Mouse (Mus musculus): Measurements from ENCODE around the gene Sgpp2.

Sgpp2 gene

DNA sequence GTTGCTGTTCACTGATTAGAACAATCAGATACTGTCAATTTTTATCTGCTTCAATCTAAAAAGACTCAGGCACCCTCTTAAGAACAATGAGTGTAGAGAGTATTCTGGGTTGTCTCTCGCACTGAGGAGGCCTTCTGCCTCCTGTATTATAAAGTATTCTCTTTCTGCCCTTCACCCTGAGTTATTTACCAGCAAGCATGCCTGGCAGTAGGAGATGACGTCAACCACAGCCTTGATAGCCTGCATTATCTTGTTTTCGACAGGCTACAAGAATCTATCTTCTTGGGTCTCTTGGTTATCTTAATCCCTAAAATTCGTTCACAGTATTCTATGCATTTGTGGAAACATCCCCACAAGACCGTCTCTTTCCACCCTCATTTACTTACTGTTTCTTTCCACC is 29.8 kb downstream of the Sgpp2 start:
- no peak for DNase-seq

- no peak for DNase-seq
These were observed 30.4 kb downstream of the Sgpp2 start for GRCm38 (mm10) chr1:78340584-78340983.

- no peak for DNase-seq
These were observed 37.2 kb downstream of the Sgpp2 start for GRCm38 (mm10) chr1:78347317-78347806.

- no peak for DNase-seq
These were observed 39.1 kb downstream of the Sgpp2 start for GRCm38 (mm10) chr1:78349219-78349618.

GRCm38 (mm10) chr1:78353254-78353653 is 43.1 kb downstream of the Sgpp2 start:
- no peak for DNase-seq

GRCm38 (mm10) chr1:78355123-78355522 is 45.0 kb downstream of the Sgpp2 start:
- DNase-seq: peak; percentile 63 to 81

- no peak for DNase-seq
These were observed 47.3 kb downstream of the Sgpp2 start for GRCm38 (mm10) chr1:78357415-78357814.

DNA sequence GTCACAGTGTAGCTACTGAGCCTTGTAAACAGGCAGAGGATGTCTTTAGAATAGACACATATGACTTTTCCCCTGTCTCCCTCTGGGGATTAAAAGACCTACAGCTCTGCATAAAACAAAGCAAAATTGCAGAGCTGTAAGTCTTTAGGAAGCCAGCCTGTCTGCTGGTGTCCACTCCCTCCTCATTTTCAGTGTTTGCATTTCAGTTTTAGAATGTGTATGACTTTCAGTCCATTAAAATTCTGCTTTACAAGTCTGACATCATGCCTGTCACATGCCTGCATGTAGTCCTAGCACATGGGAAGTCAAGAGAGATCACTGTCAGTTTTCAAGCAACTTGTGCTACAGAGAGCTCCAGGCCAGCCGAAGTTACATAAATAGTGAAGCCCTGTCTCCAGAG is 47.7 kb downstream of the Sgpp2 start:
- no peak for DNase-seq

DNA sequence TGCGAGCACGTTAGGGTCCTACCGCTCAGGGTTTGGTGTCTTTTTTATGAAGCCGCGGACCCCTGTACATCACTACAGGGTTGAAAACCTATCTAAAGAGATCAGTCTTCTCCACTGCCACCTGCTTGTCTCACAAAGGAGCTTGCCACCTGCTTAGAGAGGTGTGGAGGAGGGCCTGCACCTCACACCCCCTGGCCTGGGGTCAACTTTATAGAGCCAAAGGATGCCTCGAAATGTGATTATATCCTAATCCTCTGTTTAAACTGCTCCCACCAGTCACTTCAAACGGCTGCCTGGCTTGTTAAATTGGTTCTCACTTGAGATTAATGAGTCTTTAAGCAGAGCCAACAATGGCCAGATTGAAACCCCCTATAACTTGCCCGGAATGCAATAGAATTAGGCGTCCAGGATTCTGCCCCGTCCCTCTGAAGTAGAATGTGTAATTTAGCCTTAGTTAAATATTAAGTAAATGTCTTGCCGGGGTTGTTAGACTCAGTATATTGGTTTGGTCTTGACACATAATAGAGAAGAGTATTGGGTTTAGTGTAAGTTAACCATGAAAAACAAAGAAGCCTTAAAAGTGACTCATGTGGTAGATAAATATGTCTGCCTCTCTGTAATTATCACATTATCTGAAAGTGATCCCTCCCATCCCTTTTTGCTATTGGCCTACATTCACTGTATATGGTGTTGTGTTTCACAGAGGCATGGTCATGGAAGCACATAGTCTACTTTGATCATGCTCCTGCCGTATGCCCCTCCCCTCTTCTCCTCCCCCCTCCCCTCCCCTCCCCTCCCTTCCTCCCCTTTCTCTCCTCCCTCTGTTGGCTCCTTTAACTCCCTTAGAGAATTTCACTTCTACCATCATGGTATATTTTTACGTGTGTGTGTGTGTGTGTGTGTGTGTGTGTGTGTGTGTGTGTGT is 54.1 kb downstream of the Sgpp2 start:
- no peak for DNase-seq

- no peak for DNase-seq
These were observed 57.7 kb downstream of the Sgpp2 start for GRCm38 (mm10) chr1:78367806-78368205.

DNA sequence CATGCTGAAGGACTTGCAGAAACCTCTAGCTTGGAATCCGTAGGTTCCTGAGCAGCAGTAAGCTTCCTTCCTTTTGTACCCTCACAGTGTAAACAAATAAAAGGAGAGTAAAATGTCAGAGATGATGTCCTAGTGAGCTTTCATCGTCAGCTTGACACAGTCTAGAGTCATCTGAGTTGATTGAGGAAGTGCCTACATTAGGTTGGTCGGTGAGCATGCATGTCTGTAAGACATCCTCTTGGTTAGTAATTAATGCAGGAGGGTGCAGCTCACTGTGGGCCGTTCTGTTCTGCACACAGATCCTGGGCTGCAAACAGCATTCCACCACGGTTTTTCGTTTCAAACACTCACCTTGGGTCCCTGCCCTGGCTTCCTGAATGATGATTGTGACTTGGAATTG is 60.0 kb downstream of the Sgpp2 start:
- no peak for DNase-seq

DNA sequence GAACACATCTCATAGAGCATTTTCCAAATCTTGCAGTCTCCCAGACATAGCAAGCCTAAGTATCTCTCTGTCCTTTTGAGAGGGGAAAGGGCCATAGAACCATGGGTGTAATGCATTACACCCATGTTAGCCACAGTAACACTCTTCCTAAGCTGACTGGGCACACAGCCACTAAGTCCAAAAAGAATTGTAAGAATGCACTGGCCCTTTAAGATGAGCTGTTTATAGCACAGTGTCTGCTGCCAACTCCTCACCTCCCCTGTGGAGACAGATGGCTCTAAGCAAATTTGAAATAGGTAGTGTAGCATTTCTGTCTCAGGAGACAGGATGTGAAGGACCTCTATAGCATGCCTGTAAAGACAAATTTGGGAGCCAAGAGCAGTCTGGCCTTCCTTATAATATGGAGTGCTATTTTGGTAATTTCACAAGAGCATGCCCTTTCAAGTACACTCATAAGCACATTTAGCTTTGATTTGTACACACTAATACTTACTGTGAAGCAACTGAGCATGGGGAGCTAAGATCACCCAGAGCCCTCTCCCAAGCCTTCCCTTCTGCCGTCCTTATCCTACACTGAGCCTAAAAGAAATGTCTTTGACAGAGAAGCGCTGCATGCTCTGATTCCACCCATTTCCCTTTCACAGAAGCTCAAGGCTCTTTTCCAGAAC is 61.6 kb downstream of the Sgpp2 start:
- no peak for DNase-seq

DNA sequence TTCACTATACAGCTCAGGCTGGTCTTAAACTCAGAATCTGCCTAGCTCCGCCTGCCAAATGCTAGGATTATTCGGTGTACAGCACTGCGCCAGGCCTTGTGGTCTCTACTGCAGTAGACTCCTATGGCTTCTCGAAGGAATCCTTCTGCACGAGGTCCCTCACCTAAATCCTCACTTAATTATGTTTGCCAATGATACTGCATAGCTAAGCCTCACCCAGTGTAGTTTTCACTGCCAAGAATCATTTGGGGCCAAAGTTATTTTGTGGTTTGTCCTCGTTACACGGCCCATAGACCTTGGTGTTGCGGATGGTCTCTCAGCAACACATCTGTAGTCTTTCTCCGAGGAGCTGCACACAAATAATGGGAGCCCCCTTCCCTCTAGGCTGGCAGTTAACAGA is 62.2 kb downstream of the Sgpp2 start:
- DNase-seq: no peak

DNA sequence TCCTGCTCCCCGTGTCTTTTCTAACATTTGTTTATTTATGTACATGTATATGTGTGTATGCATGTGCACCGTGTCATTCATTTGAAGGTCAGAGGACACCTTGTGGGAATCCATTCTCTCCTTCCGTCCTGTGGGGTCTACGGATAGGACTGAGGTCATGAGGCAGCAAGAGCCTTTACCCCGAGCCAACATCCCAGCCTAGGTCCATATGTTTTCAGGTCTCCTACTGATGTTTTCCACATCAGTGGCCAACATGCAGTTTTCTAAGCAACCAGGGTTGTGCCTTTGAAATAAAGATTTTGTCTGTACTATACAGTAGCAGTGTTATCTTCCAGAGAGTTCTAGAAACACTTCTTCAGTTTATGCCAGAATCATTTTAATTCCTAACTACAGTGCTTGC is 63.7 kb downstream of the Sgpp2 start:
- DNase-seq: no peak

DNA sequence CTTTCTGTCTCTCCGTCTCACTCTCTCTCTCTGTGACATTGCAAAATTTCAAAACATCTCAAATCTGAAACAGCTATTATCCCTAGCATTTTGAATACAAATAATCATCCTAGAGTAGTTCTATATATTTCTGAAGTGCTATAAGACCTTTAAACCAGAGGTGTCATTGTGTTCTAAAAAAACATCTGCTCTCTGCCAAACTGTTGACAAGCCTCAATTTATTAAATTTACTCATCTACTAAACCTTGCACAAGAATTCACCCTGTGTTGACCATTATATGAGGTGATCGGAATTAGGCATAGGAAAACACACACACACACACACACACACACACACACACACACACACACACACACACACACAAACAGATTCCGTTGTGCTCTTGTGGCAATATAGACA is 64.9 kb downstream of the Sgpp2 start:
- DNase-seq: no peak

- no peak for DNase-seq
These were observed 70.8 kb downstream of the Sgpp2 start for GRCm38 (mm10) chr1:78380950-78381349.

- no peak for DNase-seq
These were observed 77.7 kb downstream of the Sgpp2 start for GRCm38 (mm10) chr1:78387854-78388253.

GRCm38 (mm10) chr1:78388848-78389247 is 78.7 kb downstream of the Sgpp2 start:
- no peak for DNase-seq

- no peak for DNase-seq
These were observed 85.1 kb downstream of the Sgpp2 start for GRCm38 (mm10) chr1:78395191-78395735.

DNA sequence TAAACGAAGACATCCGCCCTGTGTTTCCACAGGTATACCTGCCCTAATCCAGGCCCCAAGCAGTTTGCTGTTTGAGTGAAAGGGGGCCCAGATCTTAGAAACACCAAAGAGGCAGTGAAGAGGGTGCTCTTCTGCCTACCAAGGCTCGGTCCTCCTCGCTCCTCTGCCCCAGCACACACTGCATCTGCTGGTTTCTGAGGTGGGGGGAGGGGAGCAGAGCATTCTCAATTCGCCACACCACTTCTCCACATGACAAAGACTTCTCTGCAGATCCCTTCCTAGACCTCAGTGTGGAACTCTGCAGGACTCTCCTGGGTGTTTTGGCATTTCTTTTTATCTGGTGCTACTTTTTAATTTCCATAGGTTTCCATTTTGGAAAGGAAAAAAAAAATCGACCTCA is 85.6 kb downstream of the Sgpp2 start:
- no peak for DNase-seq

DNA sequence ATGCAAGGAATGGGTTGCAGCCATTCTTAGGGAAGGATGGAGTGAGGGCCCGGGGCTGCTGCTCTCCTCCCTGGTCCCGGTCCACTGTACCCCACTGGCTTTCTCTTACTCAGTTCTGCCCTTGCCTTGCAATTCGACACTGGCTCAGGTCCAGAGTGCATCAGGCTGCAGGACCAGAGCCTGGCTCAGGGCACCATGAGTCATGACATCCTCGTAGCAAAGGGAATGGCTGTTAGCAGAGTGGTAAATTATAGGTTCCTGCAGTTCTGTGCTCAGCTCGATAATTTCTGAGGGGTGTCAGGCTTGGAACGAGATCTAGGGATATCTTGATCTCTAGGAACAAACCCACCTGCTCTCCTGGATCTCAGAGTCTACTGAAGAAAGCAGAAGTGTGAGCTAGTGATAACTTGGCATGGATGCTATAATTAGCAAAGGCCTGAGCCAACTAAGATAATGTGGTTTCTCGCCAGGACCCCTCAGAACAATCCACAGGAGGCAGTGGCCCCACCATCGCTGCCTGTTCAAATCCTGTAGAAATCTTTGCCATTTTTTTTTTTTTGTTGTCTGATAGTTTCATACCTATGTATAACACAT is 86.3 kb downstream of the Sgpp2 start:
- no peak for DNase-seq

DNA sequence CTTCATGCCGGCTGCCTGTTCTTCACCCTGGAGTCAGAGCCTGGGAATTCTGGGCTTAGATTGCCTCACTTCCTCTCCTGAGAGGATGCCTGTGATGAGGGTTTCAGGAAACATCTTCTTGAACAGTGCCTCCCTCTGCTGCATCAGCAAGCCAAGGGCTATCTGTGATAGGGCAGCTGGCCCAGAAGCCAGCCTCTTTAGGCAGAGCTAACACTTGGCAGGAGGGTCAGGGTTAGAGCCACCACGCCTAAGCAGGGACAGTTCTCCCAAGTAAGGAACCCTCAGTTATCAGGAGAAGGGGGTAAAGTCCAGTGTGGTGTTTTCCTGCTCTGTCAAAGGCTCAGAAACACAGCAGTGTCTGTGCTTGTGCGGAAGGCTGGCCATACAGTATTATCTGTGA is 89.6 kb downstream of the Sgpp2 start:
- DNase-seq: no peak

DNA sequence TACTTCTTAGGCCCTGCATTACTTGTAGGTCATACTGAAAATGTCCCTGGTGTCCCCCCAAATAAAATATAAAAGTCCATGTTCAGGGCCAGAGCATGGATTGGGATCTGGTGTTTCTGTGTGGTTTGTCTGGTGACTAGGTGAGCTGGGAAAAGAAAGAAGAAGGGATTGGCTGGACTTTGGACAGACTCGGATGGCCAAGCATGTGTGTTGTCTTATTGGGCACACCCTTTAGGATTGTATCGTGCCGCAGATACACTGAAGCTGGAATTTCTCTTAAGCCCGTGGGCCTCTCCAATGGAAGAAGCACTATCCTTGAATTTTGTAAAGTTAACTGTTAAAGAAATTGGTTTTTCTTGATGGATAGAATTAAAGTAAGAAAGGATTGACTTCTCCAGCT is 91.3 kb downstream of the Sgpp2 start:
- no peak for DNase-seq

DNA sequence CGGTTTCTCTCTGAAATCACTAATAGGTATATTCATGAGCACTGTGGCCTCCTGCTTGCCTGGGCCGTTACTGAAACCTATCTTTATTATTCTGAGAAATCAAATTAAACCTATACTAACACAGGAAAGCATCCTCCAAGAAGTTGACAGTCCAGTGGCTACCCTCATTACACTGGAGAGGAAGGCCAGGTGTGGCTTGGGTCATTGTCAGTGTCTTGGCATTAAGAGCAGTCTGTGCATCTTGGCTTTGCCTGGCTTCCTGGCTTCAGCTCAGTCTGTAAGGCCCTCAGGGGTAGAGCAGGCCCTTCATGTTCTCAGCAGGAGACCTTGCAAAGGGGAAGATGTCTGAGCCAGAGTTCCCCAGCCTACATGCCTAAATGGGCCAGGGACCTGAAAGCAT is 99.3 kb downstream of the Sgpp2 start:
- DNase-seq: no peak

Data from lung, postnatal 4 days (tissue).